Mouse (Mus musculus) hindlimb bud, embryonic 11.5 days (tissue): ENCODE results near the gene Sema3a.
"Not testable (repeated sequence)": the region's sequence is repeated elsewhere in the genome, so short reads cannot be mapped to it uniquely, and the experiment has no call there.

ENCODE experiments used
- DNase-seq: peaks from one replicate; pipeline ENCODE4 v3.0.0-alpha.2; 2012; ENCODE audit warnings: low read depth, low spot score; ENCODE audit errors: extremely low spot score

The Sema3a gene

DNA sequence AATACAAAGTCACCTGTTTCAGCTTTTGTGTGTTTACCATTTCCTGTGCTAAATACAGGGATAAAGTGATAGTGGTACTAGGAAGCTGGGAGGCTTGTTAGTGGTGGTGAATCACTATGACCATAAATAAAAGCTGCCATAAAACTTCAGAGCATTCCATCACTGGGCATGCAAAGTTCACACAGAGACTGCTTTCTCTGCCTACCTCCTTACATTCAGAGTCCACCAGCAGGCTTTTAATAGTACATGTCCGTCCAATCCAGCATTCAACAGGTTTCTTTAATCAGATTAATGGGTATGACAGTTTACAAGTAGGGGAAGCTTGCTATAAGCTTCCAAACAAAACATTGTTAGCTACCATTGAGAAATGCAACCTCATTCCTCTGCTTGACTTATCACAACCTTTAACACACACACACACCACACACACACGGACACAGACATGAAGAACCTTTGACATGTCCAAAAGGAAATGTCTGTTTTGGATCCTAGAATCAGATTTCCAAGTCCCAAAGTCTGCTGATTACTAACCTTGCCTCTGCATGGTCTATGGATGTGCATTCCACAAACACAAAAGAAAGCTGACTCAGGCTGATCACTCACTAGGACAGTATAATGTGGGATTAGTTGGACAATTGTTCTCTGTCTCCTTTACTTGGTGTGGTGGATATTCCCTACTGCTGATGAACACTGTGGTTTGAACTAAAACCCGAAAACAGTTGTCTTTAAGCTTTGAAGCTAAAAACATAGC lies 291.9 kb downstream of the Sema3a start:
- DNase-seq: no peak

GRCm38 (mm10) chr5:13421276-13421925 lies 296.2 kb downstream of the Sema3a start:
- DNase-seq: no peak

GRCm38 (mm10) chr5:13428702-13429101 lies 303.5 kb downstream of the Sema3a start:
- no peak for DNase-seq

DNA sequence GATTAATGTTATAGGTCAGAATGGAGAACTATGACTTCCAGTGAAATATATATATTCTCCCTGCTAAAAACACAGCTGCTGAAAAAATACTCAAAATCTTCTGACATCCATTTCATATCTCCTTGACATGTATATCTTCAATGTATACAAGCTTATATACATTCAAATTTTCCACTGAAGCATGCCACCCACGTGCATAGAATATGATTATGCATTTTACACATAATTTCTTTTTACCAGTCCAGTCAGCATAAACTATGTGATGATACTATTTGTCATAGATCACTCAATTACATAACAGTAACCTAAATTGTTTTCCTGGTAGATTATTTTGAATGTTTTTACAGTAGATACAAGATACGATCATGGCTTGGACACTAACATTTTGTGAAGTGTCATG lies 306.6 kb downstream of the Sema3a start:
- DNase-seq: no peak

DNA sequence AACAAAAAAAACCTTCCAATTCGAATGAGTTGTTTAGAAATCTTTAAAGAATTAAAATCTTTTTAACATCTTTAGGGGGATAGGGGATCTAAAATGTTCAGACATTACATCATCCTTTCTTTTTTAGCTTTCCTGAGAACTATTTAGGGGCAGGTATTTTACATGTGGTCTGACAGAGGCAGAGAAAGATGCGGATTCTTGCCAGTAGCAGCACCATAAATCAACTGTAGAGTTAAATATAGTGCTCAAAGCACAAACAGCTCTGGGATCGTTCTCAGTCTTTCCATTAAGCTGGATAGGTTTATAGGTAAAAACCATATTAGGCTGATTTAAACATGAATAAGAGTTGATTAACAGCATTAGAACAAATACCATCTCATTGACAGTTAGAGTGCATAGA lies 307.4 kb downstream of the Sema3a start:
- DNase-seq: no peak

DNA sequence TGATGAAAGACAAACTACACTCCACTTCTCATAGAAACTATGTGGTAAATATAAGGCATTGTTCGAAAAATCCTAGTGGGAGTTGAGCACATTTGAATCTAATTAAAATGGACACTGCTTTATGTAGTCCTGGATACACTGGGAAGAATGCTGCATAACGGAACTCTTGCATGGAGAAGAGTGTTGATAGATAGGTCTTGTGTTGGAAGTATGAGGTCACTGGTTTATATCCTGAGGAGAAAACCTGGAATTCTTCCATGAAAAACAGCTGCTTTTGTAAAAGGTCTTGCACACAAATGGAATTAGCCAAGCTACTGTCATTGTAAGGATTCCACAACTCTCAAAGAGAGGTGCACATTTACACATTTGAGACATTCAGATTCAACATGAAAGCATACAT lies 308.1 kb downstream of the Sema3a start:
- DNase-seq: no peak

- no peak for DNase-seq
Measured at GRCm38 (mm10) chr5:13441112-13441511, 315.9 kb downstream of the Sema3a start.

- no peak for DNase-seq
Measured at GRCm38 (mm10) chr5:13460182-13461001, 335.2 kb downstream of the Sema3a start.

GRCm38 (mm10) chr5:13468856-13469255 lies 343.6 kb downstream of the Sema3a start:
- DNase-seq: no peak

- DNase-seq: no peak
Measured at GRCm38 (mm10) chr5:13469401-13469800, 344.2 kb downstream of the Sema3a start.

- DNase-seq: no peak
Measured at GRCm38 (mm10) chr5:13470057-13470905, 345.1 kb downstream of the Sema3a start.

- no peak for DNase-seq
Measured at GRCm38 (mm10) chr5:13477653-13478052, 352.4 kb downstream of the Sema3a start.

- DNase-seq: peak; percentile 66
Measured at GRCm38 (mm10) chr5:13488671-13489070, 363.5 kb downstream of the Sema3a start.

DNA sequence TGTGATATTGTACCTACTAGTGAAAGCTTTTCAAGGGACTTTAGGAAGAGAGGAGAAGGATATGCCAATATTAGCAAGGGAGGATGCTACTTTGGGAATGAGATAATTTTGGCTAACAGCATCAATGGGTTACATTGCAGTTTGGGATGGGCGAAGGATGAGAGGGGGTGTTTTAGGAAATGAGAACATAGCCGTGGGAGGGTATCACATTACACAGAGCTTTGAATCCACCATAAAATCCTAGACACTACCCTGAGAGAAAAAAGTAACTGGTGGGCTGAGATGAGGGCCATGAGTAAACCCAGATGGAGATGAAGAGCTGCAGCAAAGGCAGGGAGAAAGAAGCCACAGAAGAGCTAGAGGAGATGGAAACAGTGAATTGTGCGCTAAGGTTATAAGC lies 370.8 kb downstream of the Sema3a start:
- DNase-seq: not testable (repeated sequence)

- no peak for DNase-seq
Measured at GRCm38 (mm10) chr5:13499835-13500234, 374.6 kb downstream of the Sema3a start.

DNA sequence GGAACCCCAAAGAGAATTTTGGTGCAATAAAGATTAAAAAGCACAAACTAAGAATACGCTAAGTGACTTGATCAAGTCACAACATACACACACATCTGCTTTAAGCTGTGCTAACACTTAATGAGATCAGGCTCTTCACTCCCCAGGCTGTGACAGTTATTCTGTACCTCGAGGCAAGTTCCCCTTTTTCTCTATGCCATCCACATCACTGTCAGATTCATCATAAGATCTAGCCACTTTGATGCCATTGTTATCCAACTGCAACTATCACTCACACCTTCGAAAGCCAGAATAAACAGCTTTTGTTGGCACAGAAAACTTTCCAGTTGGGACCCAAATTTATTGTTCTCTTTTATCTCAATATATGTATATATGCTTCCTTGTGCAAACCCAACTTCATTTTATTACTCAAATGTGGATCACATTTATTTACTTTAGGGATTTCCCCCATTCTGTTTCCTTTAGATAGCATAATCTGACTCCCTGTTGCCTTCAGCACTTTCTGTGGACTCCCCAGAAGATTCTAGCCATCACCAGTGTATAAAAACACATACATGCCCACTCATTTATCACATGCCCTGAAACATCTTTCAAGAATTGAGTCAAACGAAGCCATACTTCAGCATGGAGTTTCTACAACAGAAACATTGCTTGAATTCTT lies 380.8 kb downstream of the Sema3a start:
- no peak for DNase-seq

DNA sequence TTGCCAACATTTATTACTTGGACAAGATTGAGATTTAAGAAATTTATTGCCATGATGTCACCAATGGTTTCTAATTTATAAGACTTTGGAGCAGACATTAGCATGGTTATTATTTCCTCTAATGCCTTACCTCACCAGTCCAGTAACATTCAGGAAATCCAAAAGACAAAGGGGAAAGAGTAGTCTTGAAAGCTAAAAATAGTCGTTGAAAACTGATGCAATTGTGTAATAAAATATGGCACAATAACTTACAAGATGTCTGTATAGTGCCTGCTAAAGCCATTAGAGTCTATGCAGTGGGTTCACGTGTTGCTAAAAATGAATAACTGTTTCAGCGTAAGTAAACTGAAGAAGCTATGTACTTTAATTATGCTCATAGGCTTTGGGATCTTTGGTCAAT lies 383.9 kb downstream of the Sema3a start:
- no peak for DNase-seq

DNA sequence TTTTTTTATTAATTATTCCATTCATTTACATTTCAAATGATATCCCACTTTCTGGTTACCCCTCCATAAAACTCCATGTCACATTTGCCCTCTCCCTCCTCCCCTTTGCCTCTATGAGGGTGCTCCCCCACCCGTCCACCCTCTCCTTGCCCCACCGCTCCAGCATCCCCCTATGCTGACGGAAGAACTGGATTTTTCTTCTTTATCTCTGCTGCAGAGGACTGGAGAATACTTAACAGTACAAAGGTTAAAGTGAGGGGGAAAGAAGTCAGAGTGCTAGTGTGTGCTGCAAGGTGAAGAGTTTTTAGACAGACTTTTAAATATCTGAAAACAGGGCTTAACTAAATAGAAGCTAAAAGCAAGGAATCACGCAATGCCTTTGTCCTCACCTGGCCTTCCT lies 391.8 kb downstream of the Sema3a start:
- no peak for DNase-seq

DNA sequence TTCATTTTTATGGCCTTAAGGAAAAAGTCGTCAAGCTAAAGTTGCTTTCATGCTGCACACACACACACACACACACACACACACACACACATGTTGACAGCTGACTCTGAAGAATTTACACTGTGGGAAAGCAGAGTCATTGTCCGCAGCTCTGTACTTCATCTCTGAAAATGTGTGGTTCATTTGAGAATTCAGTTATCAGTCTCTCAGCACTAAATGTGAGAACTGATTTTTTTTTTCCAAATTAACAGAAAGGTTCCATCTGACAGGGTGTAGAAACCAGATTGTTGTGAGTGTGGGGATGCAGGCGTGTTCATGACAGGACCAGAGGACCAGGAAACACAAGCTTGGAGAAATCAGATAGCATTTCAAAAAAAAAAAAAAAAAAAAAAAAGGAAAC lies 400.4 kb downstream of the Sema3a start:
- no peak for DNase-seq

DNA sequence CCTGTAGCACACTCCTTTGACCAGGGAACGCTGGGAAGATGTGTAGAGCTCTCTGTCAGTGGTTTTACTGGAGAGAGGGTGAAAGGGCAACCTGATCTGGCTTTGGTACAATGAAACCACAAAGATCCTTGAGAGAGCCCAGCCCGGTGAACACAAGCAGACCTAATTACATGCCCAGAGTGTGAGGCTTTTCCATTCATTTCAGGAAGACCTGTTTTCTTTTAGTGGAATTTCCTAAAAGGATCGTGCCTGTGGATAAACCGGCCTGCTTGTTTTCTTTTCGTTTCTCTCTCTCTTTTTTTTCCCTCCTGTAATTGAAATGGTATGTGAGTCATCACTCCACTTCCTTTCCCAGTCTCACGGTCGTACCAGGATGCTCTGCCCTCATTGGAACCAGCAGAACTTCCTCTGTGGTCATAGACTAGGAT lies 401.8 kb downstream of the Sema3a start:
- no peak for DNase-seq
